Mouse (Mus musculus) stomach, postnatal 0 days (tissue): ENCODE results near the gene Sipa1l2. TPM values are rescaled to one million over a fixed set of nuclear protein-coding genes. Genes with fewer than 3 reads are reported as not detected.
A peak's percentile ranks its signal among the peaks of the same experiment; 100 is the strongest.

Source experiments
- ATAC-seq: fragments of 200-750 bp; cut with Nextera tagmentation; 2 replicates; pipeline ENCODE4 v1.8.0; 2017; ENCODE audit not compliant: low FRiP score, low TSS enrichment
- DNase-seq: peaks from one replicate; pipeline ENCODE4 v3.0.0-alpha.2; 2016; ENCODE audit warnings: low spot score
- H3K27ac ChIP-seq: fragments of 300-500 bp; sonication (generic); replicated peaks from 2 replicates; pipeline ENCODE4 v1.5.1; 2014; ENCODE audit warnings: mild to moderate bottlenecking, control low read depth
- H3K27me3 ChIP-seq: fragments of 300-500 bp; sonication (generic); 2 replicates; pipeline ENCODE4 v1.6.1; 2014; ENCODE audit warnings: low read length; ENCODE audit not compliant: control insufficient read depth, insufficient read depth
- H3K36me3 ChIP-seq: fragments of 300-500 bp; sonication (generic); 2 replicates; pipeline ENCODE4 v1.6.1; 2014; ENCODE audit warnings: low read length, mixed read lengths; ENCODE audit not compliant: control insufficient read depth, insufficient read depth
- H3K4me1 ChIP-seq: fragments of 300-500 bp; sonication (generic); replicated peaks from 2 replicates; pipeline ENCODE4 v1.6.1; 2014; ENCODE audit warnings: antibody characterized with exemption; ENCODE audit not compliant: control insufficient read depth, insufficient read depth
- H3K4me2 ChIP-seq: fragments of 300-500 bp; sonication (generic); replicated peaks from 2 replicates; pipeline ENCODE4 v1.6.1; 2014; ENCODE audit warnings: low read depth, mild to moderate bottlenecking, control low read depth, moderate library complexity
- H3K4me3 ChIP-seq: fragments of 300-500 bp; sonication (generic); 2 replicates; pipeline ENCODE4 v1.5.1; 2014; ENCODE audit warnings: low read depth, low read length, control low read depth
- H3K9ac ChIP-seq: fragments of 300-500 bp; sonication (generic); 2 replicates; pipeline ENCODE4 v1.6.1; 2014; ENCODE audit warnings: mild to moderate bottlenecking, low read length, control low read depth, mixed read lengths
- H3K9me3 ChIP-seq: fragments of 300-500 bp; sonication (generic); 2 replicates; pipeline ENCODE4 v1.6.1; 2016; ENCODE audit warnings: low read length; ENCODE audit not compliant: control insufficient read depth
- CTCF ChIP-seq: IDR thresholded peaks from 2 replicates; pipeline ENCODE4 v1.5.1; 2016; ENCODE audit warnings: antibody characterized with exemption, low read depth, mild to moderate bottlenecking, moderate library complexity
- EP300 ChIP-seq: optimal IDR thresholded peaks from 2 replicates; pipeline ENCODE3; 2016; ENCODE audit warnings: antibody characterized with exemption
- WGBS: fragments of 180-500 bp; shearing (Covaris S2); extraction: QIAGEN DNeasy Blood & Tissue Kit; methylation state at CpG from one replicate; pipeline ENCODE4 v1.1.7; 2014; 5-methylcytosine and 5-hydroxymethylcytosine counted together
- polyA plus RNA-seq: library from polyadenylated mRNA; unstranded; fragments of >200 nt; fragmentation: Nextera tagmentation; extraction: Ambion mirVana; gene quantifications from 2 replicates; pipeline ENCODE4 v1.2.1, GENCODE M21; 2015

Sipa1l2 gene
- polyA plus RNA-seq, 1 experiment from 2014 or later, result 3.1 TPM

DNA sequence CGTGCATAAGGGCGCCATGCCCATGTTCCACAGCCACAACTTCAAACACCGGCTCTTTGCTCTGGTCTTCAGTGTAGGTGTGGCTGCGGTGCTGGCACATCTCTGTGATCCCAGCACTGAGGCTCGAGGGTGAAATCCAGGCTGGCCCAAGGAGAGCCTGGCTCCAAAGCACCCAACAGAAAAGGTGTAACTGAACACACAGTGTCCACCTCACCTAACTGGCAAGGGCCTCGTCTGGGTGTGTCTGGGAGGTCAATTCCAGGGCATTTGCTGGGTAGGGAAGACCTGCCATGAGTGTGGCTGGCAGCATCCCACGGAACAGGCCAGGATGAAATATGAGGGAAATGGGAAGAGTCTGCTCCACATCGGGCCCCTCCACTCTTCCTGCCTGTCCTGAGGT lies 6.7 kb downstream of the Sipa1l2 start:
- ATAC-seq, result peak; percentile 54
- WGBS, result 48% methylated on average over 8 of the region's 8 CpGs
- peaks cover 7% of the 10 kb centered on the region for H3K4me1 ChIP-seq
- H3K4me3 ChIP-seq, result no peak overlapping the region
- TF ChIP-seq EP300, result no peak
- no peak for TF ChIP-seq CTCF
- H3K36me3 ChIP-seq, result no peaks in the 10 kb centered on the region
- no peak overlapping the region for H3K9ac ChIP-seq
- no peaks in the 10 kb centered on the region for H3K27me3 ChIP-seq
- peak overlapping the region; percentile 31 for H3K27ac ChIP-seq
- no peak overlapping the region for H3K4me2 ChIP-seq
- H3K9me3 ChIP-seq, result no peaks in the 10 kb centered on the region
- DNase-seq, result peak; percentile 68

- Histone ChIP-seq H3K27ac (peak overlapping the region; percentile 40), H3K4me1 (peaks cover 15% of the 10 kb centered on the region), H3K27me3 (no peaks in the 10 kb centered on the region), H3K9me3 (no peaks in the 10 kb centered on the region), H3K9ac (no peak overlapping the region), H3K4me2 (no peak overlapping the region), H3K4me3 (no peak overlapping the region), H3K36me3 (no peaks in the 10 kb centered on the region)
- ATAC-seq, result no peak
- no peak for TF ChIP-seq EP300
- no peak for TF ChIP-seq CTCF
- no peak for DNase-seq
- 72% methylated on average over 11 of the region's 11 CpGs for WGBS
These were observed 8.7 kb downstream of the Sipa1l2 start for GRCm38 (mm10) chr8:125560825-125561490.

GRCm38 (mm10) chr8:125559066-125559653 lies 10.4 kb downstream of the Sipa1l2 start:
- Histone ChIP-seq H3K27ac (0 out of 2 replicates have a peak overlapping the region, but pooled peaks have one; percentile 40), H3K9ac (0 out of 2 replicates have a peak overlapping the region, but pooled peaks have one; percentile 18), H3K4me3 (no peak overlapping the region), H3K27me3 (no peaks in the 10 kb centered on the region), H3K36me3 (no peaks in the 10 kb centered on the region), H3K9me3 (no peaks in the 10 kb centered on the region), H3K4me1 (peaks cover 15% of the 10 kb centered on the region), H3K4me2 (peak overlapping the region; percentile 51)
- whole genome bisulfite sequencing, result 32% methylated on average over 5 of the region's 5 CpGs
- no peak for DNase-seq
- no peak for ATAC-seq
- no peak for TF ChIP-seq CTCF
- no peak for TF ChIP-seq EP300

DNA sequence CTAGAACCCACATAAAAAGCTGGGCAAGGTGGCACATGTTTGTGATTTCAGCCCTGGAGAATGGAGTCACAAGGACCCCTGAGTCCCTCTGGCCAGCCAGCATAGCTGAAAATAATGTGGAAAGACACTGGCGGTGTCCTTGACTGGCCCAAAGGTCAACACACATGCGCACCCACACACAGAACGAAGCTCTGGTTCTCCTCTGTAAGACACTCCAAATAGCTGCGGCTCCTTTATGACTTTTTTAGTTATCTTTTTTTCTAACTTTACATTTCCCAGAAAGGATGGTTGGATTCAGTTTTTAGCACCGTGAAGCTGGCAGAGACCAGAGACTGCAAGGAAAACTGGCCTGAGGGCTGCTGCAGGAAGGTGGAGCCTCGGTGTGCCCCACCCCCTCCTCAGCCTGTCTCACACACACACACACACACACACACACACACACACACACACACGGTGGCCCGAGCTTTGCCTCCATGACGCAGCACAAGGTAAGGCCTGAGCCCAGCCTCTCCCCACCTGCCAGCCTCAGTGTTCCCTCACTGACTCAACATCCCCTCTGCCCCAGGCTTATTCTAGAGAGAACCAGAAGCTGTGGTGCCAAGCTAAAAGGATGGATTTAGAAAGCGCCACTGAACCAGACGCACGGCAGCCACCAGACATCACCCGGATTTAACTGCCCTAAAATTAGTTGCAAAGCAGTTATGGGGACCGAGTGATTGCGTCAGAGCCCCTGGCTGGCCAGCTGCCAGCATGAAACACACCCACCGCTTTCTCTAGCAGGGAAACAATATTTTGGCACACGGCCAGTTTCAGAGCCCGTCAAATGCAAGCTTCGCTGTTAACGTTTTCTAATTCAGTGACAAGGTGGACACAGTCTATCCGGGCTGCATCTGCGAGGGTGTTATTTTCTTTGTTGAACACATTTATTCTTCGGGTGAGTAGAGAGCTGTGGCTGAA lies 11.2 kb downstream of the Sipa1l2 start:
- no peak overlapping the region; the same call in 1 of the 2 replicates for H3K4me3 ChIP-seq
- peaks cover 15% of the 10 kb centered on the region for H3K4me1 ChIP-seq
- DNase-seq (peak; percentile 89), ATAC-seq (peak; percentile 48)
- no peaks in the 10 kb centered on the region for H3K9me3 ChIP-seq
- no peaks in the 10 kb centered on the region for H3K36me3 ChIP-seq
- H3K27ac ChIP-seq, result peak overlapping the region; percentile 71
- peak overlapping the region; percentile 51 for H3K4me2 ChIP-seq
- WGBS, result 16% methylated on average over 23 of the region's 23 CpGs
- no peaks in the 10 kb centered on the region for H3K27me3 ChIP-seq
- peak overlapping the region; percentile 18; the same call in 1 of the 2 replicates for H3K9ac ChIP-seq
- TF ChIP-seq CTCF (no peak), EP300 (peak; percentile 48)

- Histone ChIP-seq H3K27me3 (no peaks in the 10 kb centered on the region), H3K36me3 (no peaks in the 10 kb centered on the region), H3K27ac (peak overlapping the region; percentile 71), H3K9ac (peak overlapping the region; percentile 9; the same call in 1 of the 2 replicates), H3K4me3 (no peak overlapping the region), H3K4me2 (peak overlapping the region; percentile 1; the same call in 1 of the 2 replicates), H3K9me3 (no peaks in the 10 kb centered on the region), H3K4me1 (peaks cover 15% of the 10 kb centered on the region)
- no peak for DNase-seq
- ATAC-seq, result no peak
- no peak for TF ChIP-seq CTCF
- TF ChIP-seq EP300, result no peak
- WGBS, result 46% methylated on average over 10 of the region's 10 CpGs
These were observed 12.1 kb downstream of the Sipa1l2 start for GRCm38 (mm10) chr8:125557391-125558108.
